Mouse (Mus musculus): ENCODE data around the gene Zfp961.

DNA sequence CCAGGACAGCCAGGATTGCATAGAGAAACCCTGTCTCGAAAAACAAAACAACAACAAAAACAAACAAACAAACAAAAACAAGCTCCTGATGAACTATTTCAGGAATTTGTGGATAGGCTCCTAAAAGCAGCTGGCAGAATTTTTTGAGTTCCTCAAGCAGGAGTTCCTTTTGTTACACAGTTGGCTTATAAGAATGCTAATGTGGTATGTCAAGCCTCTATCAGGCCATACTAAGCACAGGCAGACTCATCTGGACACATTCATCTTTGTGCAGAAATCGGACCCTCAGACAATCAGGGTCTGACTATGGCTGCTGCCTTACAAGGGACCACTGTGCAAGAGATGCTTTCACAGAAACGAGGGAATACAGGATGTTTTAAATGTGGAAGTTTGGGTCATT, 23.4 kb downstream of the Zfp961 start:
- no peak for TF ChIP-seq POLR2A (IDR thresholded peaks at IDR 0.05; ENCODE audit: borderline replicate concordance, low read depth, low read length)
- no peak for TF ChIP-seq CTCF (IDR thresholded peaks at IDR 0.05; ENCODE audit: low read depth, low read length)
